11 mouse cellular contexts compared by ENCODE assay signal in genomic region chr5:120438991-120439710, GRCm38 (mm10). TPM values are rescaled to one million over a fixed set of nuclear protein-coding genes. Genes with fewer than 3 reads are reported as not detected.
DNase-seq lines count a peak whose midpoint lies in the region; ATAC-seq and TF ChIP-seq lines count a peak whose summit lies in the region.
"Had no signal": no experiment of that assay in that cellular context is flagged by ENCODE, and none has a peak within 500 bp of the region (broad histone marks: within the 10 kb centered on the region; RNA-seq: fewer than 3 reads in every experiment).

No protein-coding gene starts in this region.

- H3K36me3 ChIP-seq in limb, embryonic 14.5 days (ENCODE audit: control insufficient read depth, insufficient read depth, low read length), result no peaks in the 10 kb centered on the region

- H3K4me3 ChIP-seq in limb, embryonic 14.5 days (replicated peaks; ENCODE audit: low read length), result 0 out of 2 replicates have a peak overlapping the region, but pooled peaks have one; percentile 19

- no peaks in the 10 kb centered on the region for H3K9me3 ChIP-seq in limb, embryonic 14.5 days (ENCODE audit: control insufficient read depth, low read length)

- no peak overlapping the region for H3K27ac ChIP-seq in limb, embryonic 14.5 days (replicated peaks; ENCODE audit: low read depth, low read length)

- H3K9ac ChIP-seq in limb, embryonic 14.5 days (ENCODE audit: low read depth, low read length, severe bottlenecking), result no peak overlapping the region
- H3K9ac ChIP-seq: lung, embryonic 14.5 days had no signal

- peak; percentile 81 to 87 for DNase-seq in cerebellum, postnatal 10 days
- peak; percentile 49 for DNase-seq in testis, postnatal 10 days (ENCODE audit: low spot score)
- no peak for DNase-seq in testis, postnatal 14 days (ENCODE audit: low spot score)
- DNase-seq in limb, embryonic 14.5 days (ENCODE audit: low spot score), result no peak
- no peak for DNase-seq in right cerebral cortex, postnatal 36 days (ENCODE audit: low spot score in 2 of 2)
- DNase-seq in B cell, adult 2 months, result no peak

- peaks cover 7% of the 10 kb centered on the region for H3K4me1 ChIP-seq in limb, embryonic 14.5 days (ENCODE audit: control insufficient read depth, insufficient read depth, low read length)

- H3K4me2 ChIP-seq in limb, embryonic 14.5 days (replicated peaks; ENCODE audit: low read depth, low read length, severe bottlenecking), result 0 out of 2 replicates have a peak overlapping the region, but pooled peaks have one; percentile 42

- no peak for TF ChIP-seq POLR2A in limb, embryonic 14.5 days (IDR thresholded peaks at IDR 0.05; ENCODE audit: borderline replicate concordance, extremely low read depth, insufficient read depth, insufficient read length)

- peaks cover 71% of the 10 kb centered on the region for H3K27me3 ChIP-seq in limb, embryonic 14.5 days (ENCODE audit: control insufficient read depth, insufficient read depth, low read length)

- WGBS in limb, embryonic 14.5 days, result under 1% methylated on average over 27 of the region's 27 CpGs

- ATAC-seq in cerebellum, adult (ENCODE audit: insufficient number of reproducible peaks, low FRiP score, low TSS enrichment), result no peak
- no peak for ATAC-seq in limb, embryonic 14.5 days (ENCODE audit: low FRiP score, low read depth)
- no peak for ATAC-seq in erythroid progenitor cell, adult 5-6 weeks (replicated peaks; ENCODE audit: low FRiP score, poor library complexity, severe bottlenecking)
- ATAC-seq: inflammation-experienced regulatory T-cells, adult 6 months had no signal

RNA-seq across cellular contexts. Expression of gene Lhx5, which starts 7.7 kb away (rescaled TPM):
- 0.05 TPM in 1 of 2 replicates, not detected in the other for polyA plus RNA-seq in limb, embryonic 14.5 days (2012; rRNA removed)
- polyA plus RNA-seq in limb, embryonic 14.5 days (2014; fragmentation: Nextera tagmentation; extraction: Ambion mirVana), result not detected in 2 replicates
- not detected in 2 replicates for total RNA-seq in erythroid progenitor cell, adult 5-6 weeks (2015; ENCODE audit: low replicate concordance)
- not detected in 2 replicates for total RNA-seq in erythroid progenitor cell, adult 5-6 weeks (2017; ENCODE audit: low replicate concordance)
- total RNA-seq: left cerebral cortex, adult 18-20 months had no signal
- polyA plus RNA-seq: inflammation-experienced regulatory T-cells, adult 6 months; lung, embryonic 14.5 days had no signal

RNA-seq across cellular contexts. Expression of gene Sdsl, which starts 33.5 kb away (rescaled TPM):
- 1.2 and 1.3 TPM in 2 replicates for polyA plus RNA-seq in limb, embryonic 14.5 days (2012; rRNA removed)
- 0.61 and 1.2 TPM in 2 replicates for polyA plus RNA-seq in limb, embryonic 14.5 days (2014; fragmentation: Nextera tagmentation; extraction: Ambion mirVana)
- total RNA-seq in erythroid progenitor cell, adult 5-6 weeks (2015; ENCODE audit: low replicate concordance), result 4.2 TPM in 1 of 2 replicates, not detected in the other
- 2.7 and 4.8 TPM in 2 replicates for total RNA-seq in erythroid progenitor cell, adult 5-6 weeks (2017; ENCODE audit: low replicate concordance)
- polyA plus RNA-seq: inflammation-experienced regulatory T-cells, adult 6 months had no signal

RNA-seq across cellular contexts. Expression of gene Sds, which starts 37.2 kb away (rescaled TPM):
- polyA plus RNA-seq in limb, embryonic 14.5 days (2012; rRNA removed), result 0.10 and 0.36 TPM in 2 replicates
- polyA plus RNA-seq in limb, embryonic 14.5 days (2014; fragmentation: Nextera tagmentation; extraction: Ambion mirVana), result not detected in 2 replicates
- total RNA-seq in erythroid progenitor cell, adult 5-6 weeks (2015; ENCODE audit: low replicate concordance), result not detected in 2 replicates
- not detected in 2 replicates for total RNA-seq in erythroid progenitor cell, adult 5-6 weeks (2017; ENCODE audit: low replicate concordance)
- total RNA-seq: left cerebral cortex, adult 18-20 months had no signal
- polyA plus RNA-seq: inflammation-experienced regulatory T-cells, adult 6 months; lung, embryonic 14.5 days had no signal

Comparison
In these comparisons a context has a peak if more than half of its experiments do, and no peak if none do; other contexts are left out.
1. DNase-seq: peak in cerebellum, postnatal 10 days (2 of 2) and testis, postnatal 10 days (single experiment); none in testis, postnatal 14 days (single experiment), limb, embryonic 14.5 days (single experiment), right cerebral cortex, postnatal 36 days (0 of 2) and B cell, adult 2 months (0 of 2).